Mouse (Mus musculus) bone marrow macrophage, adult 2 months (primary cell): ENCODE measurements at regions not wholly inside any gene's neighbourhood (a gene's known extent, or its start where the extent isn't known, plus 50 kb on each side); places are given as distances from the start of the nearest gene placed in this dataset.
"Not testable (repeated sequence)": the region's sequence is repeated elsewhere in the genome, so short reads cannot be mapped to it uniquely, and the experiment has no call there.

Experiments
- H3K27ac ChIP-seq: 2 replicates; pipeline ENCODE4 v1.5.1; 2012; ENCODE audit warnings: low read depth, low read length; ENCODE audit not compliant: insufficient read depth
- H3K4me1 ChIP-seq: 2 replicates; pipeline ENCODE4 v1.6.1; 2012; ENCODE audit warnings: low read length; ENCODE audit not compliant: control insufficient read depth, insufficient read depth
- H3K4me3 ChIP-seq: 2 replicates; pipeline ENCODE4 v1.5.1; 2012; ENCODE audit warnings: mild to moderate bottlenecking, low read length, moderate library complexity; ENCODE audit not compliant: insufficient read depth
- CTCF ChIP-seq: IDR thresholded peaks from 2 replicates; pipeline ENCODE4 v1.5.1; 2012; ENCODE audit warnings: low read depth, mild to moderate bottlenecking, low read length, moderate library complexity
- POLR2A ChIP-seq: IDR thresholded peaks from 2 replicates; pipeline ENCODE4 v1.6.1; 2012; ENCODE audit warnings: mild to moderate bottlenecking, low read depth, low read length, borderline replicate concordance

- no peak for TF ChIP-seq CTCF
- no peak for TF ChIP-seq POLR2A
- H3K4me3 ChIP-seq: no peak overlapping the region
- no peaks in the 10 kb centered on the region for H3K4me1 ChIP-seq
- H3K27ac ChIP-seq: no peak overlapping the region
Observed at GRCm38 (mm10) chr9:92728864-92729263, 186.8 kb downstream of the Plod2 start.

- no peak overlapping the region for H3K4me3 ChIP-seq
- no peaks in the 10 kb centered on the region for H3K4me1 ChIP-seq
- no peak for TF ChIP-seq POLR2A
- no peak for TF ChIP-seq CTCF
- H3K27ac ChIP-seq: no peak overlapping the region
Observed at GRCm38 (mm10) chr9:92731396-92731795, 189.4 kb downstream of the Plod2 start.

GRCm38 (mm10) chr9:92767532-92767931 lies 225.5 kb downstream of the Plod2 start:
- H3K4me1 ChIP-seq: no peaks in the 10 kb centered on the region
- no peak overlapping the region for H3K4me3 ChIP-seq
- H3K27ac ChIP-seq: no peak overlapping the region
- no peak for TF ChIP-seq POLR2A
- no peak for TF ChIP-seq CTCF

GRCm38 (mm10) chr9:92768432-92768831 lies 226.4 kb downstream of the Plod2 start:
- Histone ChIP-seq H3K27ac (no peak overlapping the region), H3K4me3 (no peak overlapping the region), H3K4me1 (no peaks in the 10 kb centered on the region)
- TF ChIP-seq CTCF (no peak), POLR2A (no peak)

- H3K4me1 ChIP-seq: no peaks in the 10 kb centered on the region
- peak; percentile 34; the same call in 1 of the 2 replicates for TF ChIP-seq CTCF
- TF ChIP-seq POLR2A: no peak
- no peak overlapping the region for H3K27ac ChIP-seq
- H3K4me3 ChIP-seq: no peak overlapping the region
Observed at GRCm38 (mm10) chr9:92769528-92769927, 227.5 kb downstream of the Plod2 start.

- Histone ChIP-seq H3K4me3 (no peak overlapping the region), H3K4me1 (no peaks in the 10 kb centered on the region), H3K27ac (no peak overlapping the region)
- no peak for TF ChIP-seq CTCF
- TF ChIP-seq POLR2A: no peak
Observed at GRCm38 (mm10) chr9:92771002-92771401, 229.0 kb downstream of the Plod2 start.

GRCm38 (mm10) chr9:92771716-92772115 lies 229.7 kb downstream of the Plod2 start:
- TF ChIP-seq CTCF (no peak), POLR2A (no peak)
- H3K4me1 ChIP-seq: no peaks in the 10 kb centered on the region
- H3K27ac ChIP-seq: no peak overlapping the region
- no peak overlapping the region for H3K4me3 ChIP-seq

- no peak overlapping the region for H3K27ac ChIP-seq
- no peak for TF ChIP-seq POLR2A
- no peak for TF ChIP-seq CTCF
- H3K4me3 ChIP-seq: no peak overlapping the region
- H3K4me1 ChIP-seq: no peaks in the 10 kb centered on the region
Observed at GRCm38 (mm10) chr9:92782922-92783454, 241.0 kb downstream of the Plod2 start.

- Histone ChIP-seq H3K4me1 (no peaks in the 10 kb centered on the region), H3K27ac (no peak overlapping the region), H3K4me3 (no peak overlapping the region)
- TF ChIP-seq POLR2A (no peak), CTCF (no peak)
Observed at GRCm38 (mm10) chr9:92799695-92800094, 257.7 kb downstream of the Plod2 start.

GRCm38 (mm10) chr9:92809469-92809868 lies 267.4 kb downstream of the Plod2 start:
- Histone ChIP-seq H3K4me3 (no peak overlapping the region), H3K4me1 (no peaks in the 10 kb centered on the region), H3K27ac (no peak overlapping the region)
- TF ChIP-seq CTCF: no peak
- no peak for TF ChIP-seq POLR2A

GRCm38 (mm10) chr9:92820721-92821120 lies 278.7 kb downstream of the Plod2 start:
- TF ChIP-seq POLR2A (no peak), CTCF (no peak)
- H3K27ac ChIP-seq: no peak overlapping the region
- H3K4me1 ChIP-seq: no peaks in the 10 kb centered on the region
- H3K4me3 ChIP-seq: no peak overlapping the region

- Histone ChIP-seq H3K27ac (no peak overlapping the region), H3K4me1 (no peaks in the 10 kb centered on the region), H3K4me3 (no peak overlapping the region)
- TF ChIP-seq POLR2A (no peak), CTCF (no peak)
Observed at GRCm38 (mm10) chr9:92826708-92827353, 284.8 kb downstream of the Plod2 start.

GRCm38 (mm10) chr9:92836156-92836555 lies 294.1 kb downstream of the Plod2 start:
- not testable (repeated sequence) for H3K27ac ChIP-seq, H3K4me1 ChIP-seq, H3K4me3 ChIP-seq
